Mouse (Mus musculus): ENCODE results near the gene Btbd9.

DNA sequence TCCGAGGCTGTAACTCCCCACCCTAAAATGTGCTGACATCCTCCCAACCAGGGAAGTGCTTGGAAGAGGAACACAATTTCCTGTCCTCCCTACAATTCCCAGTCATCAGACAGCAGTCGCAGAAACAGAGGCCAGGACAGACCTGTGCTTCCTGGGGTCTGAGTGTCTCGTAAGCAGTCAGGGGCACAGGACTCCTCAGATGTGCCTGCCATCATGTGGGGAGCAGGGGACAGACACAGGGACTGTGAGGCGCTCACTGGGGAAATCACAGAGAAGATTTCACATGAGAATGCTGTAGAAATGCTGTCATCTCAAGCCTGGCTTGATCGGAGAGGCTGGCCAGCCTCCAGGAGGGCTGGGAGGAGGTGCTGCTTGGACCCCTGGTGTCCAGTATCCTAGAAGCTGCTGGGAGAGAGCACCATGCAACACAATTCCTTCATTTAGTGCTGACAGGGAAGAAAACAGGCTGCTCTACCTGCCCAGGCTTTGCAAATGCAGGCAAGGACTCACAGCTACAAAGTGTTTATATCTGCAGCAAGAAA lies 308.8 kb downstream of the Btbd9 start:
- TF ChIP-seq POLR2A (IDR thresholded peaks at IDR 0.05; ENCODE audit: insufficient read length, low read depth): no peak
- no peak for TF ChIP-seq MYOG (IDR thresholded peaks at IDR 0.05; ENCODE audit: control insufficient read depth in 1 of 3, insufficient read depth in 1 of 3, insufficient read length in 2 of 3, low read depth in 2 of 3)
- TF ChIP-seq USF1 (IDR thresholded peaks at IDR 0.05; ENCODE audit: low read depth): no peak
- TF ChIP-seq MAX (IDR thresholded peaks at IDR 0.05; ENCODE audit: low read depth): no peak
- TF ChIP-seq E2F4 (IDR thresholded peaks at IDR 0.05; ENCODE audit: insufficient read depth): no peak
- no peak for TF ChIP-seq CEBPB (IDR thresholded peaks at IDR 0.05; ENCODE audit: insufficient read depth, poor library complexity, severe bottlenecking)
- TF ChIP-seq MYOD1 (IDR thresholded peaks at IDR 0.05; ENCODE audit: control insufficient read depth in 1 of 3, insufficient read length in 2 of 3, low read depth in 2 of 3): no peak
- no peak for TF ChIP-seq TCF3 (IDR thresholded peaks at IDR 0.05; ENCODE audit: insufficient read length, low read depth)
- no peak for TF ChIP-seq POLR2AphosphoS2 (IDR thresholded peaks at IDR 0.05; ENCODE audit: insufficient read length, low read depth)
- TF ChIP-seq TCF12 (IDR thresholded peaks at IDR 0.05; ENCODE audit: insufficient read depth, poor library complexity, severe bottlenecking): no peak
